Mouse (Mus musculus): ENCODE measurements around the gene Dnajc30. TPM values are rescaled to one million over a fixed set of nuclear protein-coding genes. Genes with fewer than 3 reads are reported as not detected.

Gene Dnajc30
- polyA plus RNA-seq, 1 experiment from 2014 or later, result 33.3 TPM

DNA sequence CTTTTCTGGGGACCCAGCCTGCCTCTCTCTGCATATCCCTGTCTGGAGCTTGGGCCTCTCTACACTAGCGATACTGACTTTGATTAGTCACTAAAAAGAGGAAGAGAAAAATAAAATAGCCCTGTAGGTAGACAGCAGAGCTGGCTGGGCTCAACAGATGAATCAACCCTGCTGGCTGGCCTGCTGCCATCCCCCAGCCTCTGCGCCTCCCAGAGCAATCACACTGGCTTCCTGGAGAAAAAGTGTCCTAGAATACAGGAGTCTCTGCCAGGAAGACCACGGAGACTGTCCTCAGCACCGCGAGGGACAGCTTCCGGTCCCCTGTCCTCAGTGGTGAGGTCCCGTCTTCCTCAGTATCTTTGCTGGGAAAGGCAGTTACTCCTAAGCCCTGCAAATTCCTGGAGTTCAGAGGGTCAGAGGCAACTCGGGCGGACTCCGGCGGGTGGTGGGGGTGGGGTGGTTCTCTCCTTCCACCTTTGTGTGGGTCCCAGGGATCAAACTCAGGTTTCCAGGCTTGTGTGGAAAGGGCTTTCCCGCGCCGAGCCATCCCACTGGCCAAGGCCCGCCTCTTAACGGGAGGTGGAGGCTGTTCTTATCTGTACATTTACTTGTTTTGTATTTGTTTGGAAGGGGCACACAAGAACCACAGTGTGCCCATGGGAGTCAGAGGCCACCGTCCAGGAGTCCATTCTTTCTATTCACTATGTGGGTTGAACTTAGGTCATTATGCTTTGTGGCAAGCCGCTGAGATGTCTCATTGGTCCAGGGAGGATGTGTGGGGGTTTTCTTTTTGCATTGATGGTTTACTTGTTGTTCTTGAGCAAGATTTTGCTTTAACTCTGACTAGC lies 34.8 kb upstream of the Dnajc30 start:
- ATAC-seq (ENCODE audit: insufficient number of reproducible peaks, low FRiP score, low TSS enrichment, low read depth), result no peak
- Histone ChIP-seq H3K4me3 (ENCODE audit: low read depth, low read length) (no peak overlapping the region), H3K9ac (ENCODE audit: low read length) (no peak overlapping the region), H3K4me2 (ENCODE audit: low read depth, severe bottlenecking) (no peak overlapping the region), H3K36me3 (ENCODE audit: control insufficient read depth, insufficient read depth, low read length) (no peaks in the 10 kb centered on the region), H3K9me3 (ENCODE audit: control insufficient read depth, low read length) (no peaks in the 10 kb centered on the region), H3K27me3 (ENCODE audit: control insufficient read depth, insufficient read depth, low read length) (no peaks in the 10 kb centered on the region), H3K4me1 (ENCODE audit: control insufficient read depth, insufficient read depth, low read length) (peaks cover 12% of the 10 kb centered on the region; the same call in 1 of the 2 replicates), H3K27ac (replicated peaks; ENCODE audit: low read depth, low read length) (no peak overlapping the region)
- no peak for DNase-seq (ENCODE audit: low spot score)
- 53% methylated on average over 18 of the region's 18 CpGs for WGBS

- Histone ChIP-seq H3K4me1 (ENCODE audit: control insufficient read depth, insufficient read depth, low read length) (0 out of 2 replicates have a peak, but pooled peaks cover 6% of the 10 kb centered on the region), H3K27ac (replicated peaks; ENCODE audit: low read depth, low read length) (no peak overlapping the region), H3K4me3 (ENCODE audit: low read depth, low read length) (no peak overlapping the region), H3K27me3 (ENCODE audit: control insufficient read depth, insufficient read depth, low read length) (no peaks in the 10 kb centered on the region), H3K4me2 (ENCODE audit: low read depth, severe bottlenecking) (no peak overlapping the region), H3K36me3 (ENCODE audit: control insufficient read depth, insufficient read depth, low read length) (no peaks in the 10 kb centered on the region), H3K9me3 (ENCODE audit: control insufficient read depth, low read length) (no peaks in the 10 kb centered on the region), H3K9ac (ENCODE audit: low read length) (no peak overlapping the region)
- ATAC-seq (ENCODE audit: insufficient number of reproducible peaks, low FRiP score, low TSS enrichment, low read depth), result no peak
- DNase-seq (ENCODE audit: low spot score), result no peak
- WGBS, result 96% methylated on average over 5 of the region's 5 CpGs
Measured at GRCm38 (mm10) chr5:135032581-135032980, 31.4 kb upstream of the Dnajc30 start.

- ATAC-seq (ENCODE audit: insufficient number of reproducible peaks, low FRiP score, low TSS enrichment, low read depth), result no peak
- Histone ChIP-seq H3K9ac (ENCODE audit: low read length) (no peak overlapping the region), H3K27ac (replicated peaks; ENCODE audit: low read depth, low read length) (no peak overlapping the region), H3K27me3 (ENCODE audit: control insufficient read depth, insufficient read depth, low read length) (no peaks in the 10 kb centered on the region), H3K9me3 (ENCODE audit: control insufficient read depth, low read length) (no peaks in the 10 kb centered on the region), H3K4me3 (ENCODE audit: low read depth, low read length) (no peak overlapping the region), H3K36me3 (ENCODE audit: control insufficient read depth, insufficient read depth, low read length) (no peaks in the 10 kb centered on the region), H3K4me2 (ENCODE audit: low read depth, severe bottlenecking) (no peak overlapping the region), H3K4me1 (ENCODE audit: control insufficient read depth, insufficient read depth, low read length) (no peaks in the 10 kb centered on the region)
- 97% methylated on average over 2 of the region's 2 CpGs for WGBS
- DNase-seq (ENCODE audit: low spot score), result no peak
Measured at GRCm38 (mm10) chr5:135034593-135034992, 29.4 kb upstream of the Dnajc30 start.

DNA sequence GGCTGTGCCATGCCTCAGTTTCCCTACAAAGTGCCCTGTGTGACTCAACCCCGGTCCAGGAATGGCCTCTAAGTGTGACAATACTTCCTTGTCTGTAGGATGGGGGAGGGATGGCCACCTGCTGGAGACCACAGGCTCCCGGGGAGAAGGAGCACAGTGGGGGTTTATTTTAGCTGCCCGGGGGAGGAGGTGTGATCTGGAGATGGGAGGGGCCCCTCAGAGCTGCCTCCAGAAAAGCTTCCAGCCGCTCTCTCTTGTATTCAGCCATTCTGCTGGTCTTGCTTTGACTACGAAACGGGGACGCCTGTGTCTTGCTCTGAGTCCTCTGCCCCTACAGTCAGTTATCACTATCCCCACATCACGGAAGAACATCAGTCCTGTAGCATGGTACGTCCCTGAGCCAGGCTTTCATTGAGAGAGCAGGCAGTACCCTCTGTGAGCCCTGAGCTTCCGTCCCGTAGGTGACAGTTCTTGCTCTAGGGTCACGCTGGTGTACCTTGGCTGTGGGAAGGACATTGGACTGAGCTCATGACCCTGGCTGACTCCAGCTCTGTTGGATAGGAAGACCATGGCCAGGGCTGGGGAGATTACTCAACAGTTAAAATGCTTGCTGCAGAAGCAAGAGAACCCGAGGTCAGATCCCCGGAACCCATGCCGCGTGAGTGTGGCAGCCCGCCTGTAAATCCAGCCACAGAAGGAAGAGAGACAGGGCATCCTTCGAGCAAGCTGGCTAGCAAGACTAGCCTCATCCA lies 28.2 kb upstream of the Dnajc30 start:
- no peaks in the 10 kb centered on the region for H3K4me1 ChIP-seq (ENCODE audit: control insufficient read depth, insufficient read depth, low read length)
- no peaks in the 10 kb centered on the region for H3K36me3 ChIP-seq (ENCODE audit: control insufficient read depth, insufficient read depth, low read length)

DNA sequence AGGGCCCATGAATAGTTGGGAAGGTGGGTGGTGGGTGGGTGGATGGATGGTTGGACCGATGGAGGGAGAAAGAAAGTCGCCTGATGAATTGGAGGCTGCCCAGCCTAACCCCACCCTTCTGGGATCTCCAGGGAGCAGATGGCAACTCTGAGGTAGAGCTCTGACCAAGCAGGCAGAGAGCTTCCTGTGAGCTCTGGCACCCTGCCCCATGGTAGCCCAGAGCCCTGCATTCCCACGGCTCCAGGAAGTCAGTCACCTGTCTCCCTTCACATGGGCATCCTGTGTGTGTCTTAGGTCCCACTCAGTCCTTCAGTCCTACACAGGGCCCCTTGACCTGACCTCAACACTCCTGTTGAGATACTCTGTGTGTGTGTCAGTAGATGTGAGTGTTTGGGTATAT lies 26.1 kb upstream of the Dnajc30 start:
- WGBS, result 93% methylated on average over 3 of the region's 3 CpGs
- Histone ChIP-seq H3K4me2 (ENCODE audit: low read depth, severe bottlenecking) (no peak overlapping the region), H3K27ac (replicated peaks; ENCODE audit: low read depth, low read length) (no peak overlapping the region)

More for the DNA sequence above, 28.2 kb upstream of the Dnajc30 start:
- no peaks in the 10 kb centered on the region for H3K9me3 ChIP-seq (ENCODE audit: control insufficient read depth, low read length)
- no peak overlapping the region for H3K27ac ChIP-seq (replicated peaks; ENCODE audit: low read depth, low read length)
- no peak for ATAC-seq (ENCODE audit: insufficient number of reproducible peaks, low FRiP score, low TSS enrichment, low read depth)
- H3K9ac ChIP-seq (ENCODE audit: low read length), result no peak overlapping the region
- no peak overlapping the region for H3K4me3 ChIP-seq (ENCODE audit: low read depth, low read length)
- 66% methylated on average over 18 of the region's 18 CpGs for WGBS
- no peak for DNase-seq (ENCODE audit: low spot score)
- no peak overlapping the region for H3K4me2 ChIP-seq (ENCODE audit: low read depth, severe bottlenecking)
- no peaks in the 10 kb centered on the region for H3K27me3 ChIP-seq (ENCODE audit: control insufficient read depth, insufficient read depth, low read length)

GRCm38 (mm10) chr5:135039541-135039940 lies 24.5 kb upstream of the Dnajc30 start:
- Histone ChIP-seq H3K4me1 (ENCODE audit: control insufficient read depth, insufficient read depth, low read length) (no peaks in the 10 kb centered on the region), H3K36me3 (ENCODE audit: control insufficient read depth, insufficient read depth, low read length) (no peaks in the 10 kb centered on the region), H3K4me2 (ENCODE audit: low read depth, severe bottlenecking) (no peak overlapping the region), H3K9me3 (ENCODE audit: control insufficient read depth, low read length) (no peaks in the 10 kb centered on the region), H3K27me3 (ENCODE audit: control insufficient read depth, insufficient read depth, low read length) (no peaks in the 10 kb centered on the region), H3K9ac (ENCODE audit: low read length) (no peak overlapping the region), H3K4me3 (ENCODE audit: low read depth, low read length) (no peak overlapping the region), H3K27ac (replicated peaks; ENCODE audit: low read depth, low read length) (no peak overlapping the region)
- 89% methylated on average over 9 of the region's 9 CpGs for WGBS
- ATAC-seq (ENCODE audit: insufficient number of reproducible peaks, low FRiP score, low TSS enrichment, low read depth) (no peak), DNase-seq (ENCODE audit: low spot score) (no peak)

More for the DNA sequence above, 26.1 kb upstream of the Dnajc30 start:
- Histone ChIP-seq H3K36me3 (ENCODE audit: control insufficient read depth, insufficient read depth, low read length) (no peaks in the 10 kb centered on the region), H3K4me1 (ENCODE audit: control insufficient read depth, insufficient read depth, low read length) (no peaks in the 10 kb centered on the region), H3K27me3 (ENCODE audit: control insufficient read depth, insufficient read depth, low read length) (no peaks in the 10 kb centered on the region), H3K9ac (ENCODE audit: low read length) (no peak overlapping the region), H3K9me3 (ENCODE audit: control insufficient read depth, low read length) (no peaks in the 10 kb centered on the region), H3K4me3 (ENCODE audit: low read depth, low read length) (no peak overlapping the region)
- ATAC-seq (ENCODE audit: insufficient number of reproducible peaks, low FRiP score, low TSS enrichment, low read depth) (no peak), DNase-seq (ENCODE audit: low spot score) (no peak)

- Histone ChIP-seq H3K27ac (replicated peaks; ENCODE audit: low read depth, low read length) (no peak overlapping the region), H3K9ac (ENCODE audit: low read length) (no peak overlapping the region), H3K4me3 (ENCODE audit: low read depth, low read length) (no peak overlapping the region), H3K36me3 (ENCODE audit: control insufficient read depth, insufficient read depth, low read length) (no peaks in the 10 kb centered on the region), H3K4me2 (ENCODE audit: low read depth, severe bottlenecking) (no peak overlapping the region), H3K27me3 (ENCODE audit: control insufficient read depth, insufficient read depth, low read length) (no peaks in the 10 kb centered on the region), H3K4me1 (ENCODE audit: control insufficient read depth, insufficient read depth, low read length) (no peaks in the 10 kb centered on the region), H3K9me3 (ENCODE audit: control insufficient read depth, low read length) (no peaks in the 10 kb centered on the region)
- DNase-seq (ENCODE audit: low spot score) (no peak), ATAC-seq (ENCODE audit: insufficient number of reproducible peaks, low FRiP score, low TSS enrichment, low read depth) (no peak)
- WGBS, result 65% methylated on average over 6 of the region's 6 CpGs
Measured at GRCm38 (mm10) chr5:135040059-135040458, 23.9 kb upstream of the Dnajc30 start.

DNA sequence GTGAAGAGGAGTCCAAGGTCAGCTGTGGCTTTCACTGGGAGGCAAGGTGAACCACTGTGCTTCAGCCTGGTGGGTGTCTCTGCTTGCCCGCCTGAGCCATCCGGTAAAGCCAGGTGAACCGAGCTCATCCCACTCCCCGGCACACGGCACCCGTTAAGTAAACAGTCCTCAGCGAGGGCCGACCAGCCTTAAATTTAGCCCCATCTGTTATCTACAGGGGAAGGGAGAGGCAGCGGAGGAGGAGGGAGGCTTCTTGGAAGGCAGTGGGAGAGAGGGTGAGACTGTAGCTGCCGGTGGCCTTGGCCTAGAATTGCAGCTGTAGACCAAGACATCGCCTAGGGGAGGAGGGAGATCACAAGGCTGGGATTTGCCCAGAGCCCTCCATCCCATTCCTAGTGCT lies 23.2 kb upstream of the Dnajc30 start:
- Histone ChIP-seq H3K4me1 (ENCODE audit: control insufficient read depth, insufficient read depth, low read length) (no peaks in the 10 kb centered on the region), H3K4me3 (ENCODE audit: low read depth, low read length) (no peak overlapping the region), H3K4me2 (ENCODE audit: low read depth, severe bottlenecking) (no peak overlapping the region), H3K36me3 (ENCODE audit: control insufficient read depth, insufficient read depth, low read length) (no peaks in the 10 kb centered on the region), H3K9ac (ENCODE audit: low read length) (no peak overlapping the region), H3K27ac (replicated peaks; ENCODE audit: low read depth, low read length) (no peak overlapping the region), H3K9me3 (ENCODE audit: control insufficient read depth, low read length) (no peaks in the 10 kb centered on the region), H3K27me3 (ENCODE audit: control insufficient read depth, insufficient read depth, low read length) (no peaks in the 10 kb centered on the region)
- ATAC-seq (ENCODE audit: insufficient number of reproducible peaks, low FRiP score, low TSS enrichment, low read depth) (no peak), DNase-seq (ENCODE audit: low spot score) (no peak)
- whole genome bisulfite sequencing, result 68% methylated on average over 11 of the region's 11 CpGs
